Mouse (Mus musculus): ENCODE measurements around the gene Elavl4. TPM values are rescaled to one million over a fixed set of nuclear protein-coding genes. Genes with fewer than 3 reads are reported as not detected.

Elavl4 gene
- 4.9 TPM for polyA plus RNA-seq (2014; fragmentation: Illumina TruSeq; extraction: RNeasy Lipid Tissue Mini Kit (QIAGEN cat#74804); ENCODE audit: low replicate concordance)

GRCm38 (mm10) chr4:110351178-110352000 lies at the start of gene Elavl4:
Elavl4 (minus strand) TSS chr4:110351909.

GRCm38 (mm10) chr4:110397618-110398045 lies 45.9 kb upstream of the Elavl4 start, which contains the start of gene Agbl4:
Agbl4 (plus strand) TSS chr4:110397661.

Other genes starting within 250 kb of the Elavl4 start
- gene Agbl4, start 45.8 kb upstream of the Elavl4 start, polyA plus RNA-seq (2014; fragmentation: Illumina TruSeq; extraction: RNeasy Lipid Tissue Mini Kit (QIAGEN cat#74804); ENCODE audit: low replicate concordance): not detected

All from small intestine, adult 10 weeks (tissue).